Mouse (Mus musculus) embryonic stem cell, embryonic (primary cell): Measurements from ENCODE around the gene Cacnb3.

ENCODE experiments used
- CTCF ChIA-PET, 4 experiments: fragments of 300-600 bp in 2 of 4; fragments of 350-600 bp in 2 of 4; sonication (Branson Sonifier 250); formaldehyde crosslinking; loops; one replicate each; lab custom pipeline; 2022; ENCODE audit warnings: inconsistent platforms in 2 of 4; lab: Charles Lee
- POLR2A ChIA-PET, 4 experiments: fragments of 300-600 bp in 2 of 4; fragments of 350-600 bp in 2 of 4; sonication (Branson Sonifier 250); formaldehyde crosslinking; loops; one replicate each; lab custom pipeline; 2022; ENCODE audit warnings: antibody characterized with exemption in 4 of 4, inconsistent platforms in 1 of 4; lab: Charles Lee

The Cacnb3 gene

GRCm38 (mm10) chr15:98637155-98637554 lies 6.5 kb downstream of the Cacnb3 start:
- POLR2A ChIA-PET = interaction anchor here (0.5 to 4.9 kb wide), 16 partner anchors 7 to 345 kb away, joined by 3 to 44 read pairs (median 4); partner anchors contain the start of genes Ddx23 (in 1 of the 4) and Rnd1 (in 1 of the 4)
- CTCF ChIA-PET = interaction anchor here in 3 of 4 experiments (0.5 to 2.2 kb wide), 12 partner anchors 9 to 194 kb away, joined by 3 to 7 read pairs (median 3); partner anchors contain the start of gene Prkag1 (in 1 of the 3)

DNA sequence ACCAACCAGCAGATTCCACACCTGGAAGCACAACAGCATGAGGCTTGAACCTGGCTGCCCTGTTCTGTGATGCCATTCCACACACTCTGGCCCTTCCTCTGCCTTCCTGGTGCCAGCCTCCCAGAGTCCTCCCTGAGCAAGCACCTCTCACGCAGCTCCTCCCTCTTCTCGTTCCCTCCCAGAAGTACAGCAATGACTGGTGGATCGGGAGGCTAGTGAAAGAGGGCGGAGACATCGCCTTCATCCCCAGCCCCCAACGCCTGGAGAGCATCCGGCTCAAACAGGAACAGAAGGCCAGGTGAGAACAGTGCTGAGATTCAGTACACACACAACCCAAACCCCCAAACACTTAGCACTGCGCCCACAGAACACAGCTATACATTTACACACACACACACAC lies 9.5 kb downstream of the Cacnb3 start:
- ChIA-PET POLR2A (interaction anchor here in 3 of 4 experiments (0.5 to 1.5 kb wide), 8 partner anchors 9 to 175 kb away, joined by 3 to 10 read pairs (median 4); partner anchors contain the start of gene Ddx23 (in 1 of the 3)), CTCF (interaction anchor here in 3 of 4 experiments (0.6 to 1.5 kb wide), 5 partner anchors 8 to 422 kb away, joined by 3 to 13 read pairs (median 5); no protein-coding TSS in a partner anchor)

DNA sequence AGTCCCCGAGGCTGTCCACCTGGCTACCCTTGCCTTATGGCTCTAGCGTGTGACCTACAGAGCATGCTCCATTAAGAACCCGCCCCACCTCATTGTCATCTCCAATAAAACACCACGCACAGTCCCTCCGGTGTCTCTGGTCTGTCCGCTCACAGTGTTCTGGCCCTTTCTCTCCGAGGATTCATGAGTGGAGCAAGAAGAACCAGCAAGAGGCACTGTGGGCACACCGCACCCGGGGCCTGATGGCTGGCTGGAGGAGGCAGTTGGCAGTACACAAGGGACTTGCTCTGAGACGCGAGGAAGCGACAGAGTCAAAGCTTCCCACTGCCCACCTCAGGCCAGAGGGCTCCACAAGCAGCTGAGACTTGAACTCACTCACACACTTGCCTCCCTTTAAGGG lies 13.8 kb downstream of the Cacnb3 start:
- POLR2A ChIA-PET = interaction anchor here in 3 of 4 experiments (0.5 to 3.0 kb wide), 23 partner anchors 8 to 187 kb away, joined by 3 to 17 read pairs (median 4); partner anchors contain the start of genes Cacnb3 (in 1 of the 3), Ddx23 (in 1 of the 3), Fkbp11 (in 1 of the 3) and Prkag1 (in 1 of the 3)
- CTCF ChIA-PET = interaction anchor here in 3 of 4 experiments (0.6 to 5.1 kb wide), 11 partner anchors 13 to 1945 kb away, joined by 3 to 26 read pairs (median 4); partner anchors contain the start of genes Cacnb3 (in 1 of the 3), Ccdc65 (in 1 of the 3), Gm49450 (in 1 of the 3) and Slc38a2 (in 1 of the 3)

GRCm38 (mm10) chr15:98645057-98646026 lies 14.7 kb downstream of the Cacnb3 start:
- CTCF ChIA-PET = interaction anchor here in 3 of 4 experiments (0.6 to 5.1 kb wide), 12 partner anchors 12 to 1946 kb away, joined by 3 to 26 read pairs (median 4); partner anchors contain the start of genes Cacnb3 (in 1 of the 3), Ccdc65 (in 1 of the 3), Gm49450 (in 1 of the 3) and Slc38a2 (in 1 of the 3)
- POLR2A ChIA-PET = interaction anchor here (0.5 to 2.1 kb wide), 20 partner anchors 8 to 143 kb away, joined by 3 to 11 read pairs (median 4); partner anchors contain the start of genes Arf3 (in 1 of the 4), Cacnb3 (in 1 of the 4), Ddx23 (in 1 of the 4) and Fkbp11 (in 1 of the 4)

- ChIA-PET CTCF (interaction anchor here in 3 of 4 experiments (0.5 to 2.1 kb wide), 5 partner anchors 15 to 142 kb away, joined by 3 to 5 read pairs (median 3); no protein-coding TSS in a partner anchor), POLR2A (interaction anchor here in 2 of 4 experiments (1.1 to 7.7 kb wide), 3 partner anchors 11 to 111 kb away, joined by 3 to 44 read pairs (median 4); no protein-coding TSS in a partner anchor)
Measured at GRCm38 (mm10) chr15:98646737-98647136, 16.1 kb downstream of the Cacnb3 start.

DNA sequence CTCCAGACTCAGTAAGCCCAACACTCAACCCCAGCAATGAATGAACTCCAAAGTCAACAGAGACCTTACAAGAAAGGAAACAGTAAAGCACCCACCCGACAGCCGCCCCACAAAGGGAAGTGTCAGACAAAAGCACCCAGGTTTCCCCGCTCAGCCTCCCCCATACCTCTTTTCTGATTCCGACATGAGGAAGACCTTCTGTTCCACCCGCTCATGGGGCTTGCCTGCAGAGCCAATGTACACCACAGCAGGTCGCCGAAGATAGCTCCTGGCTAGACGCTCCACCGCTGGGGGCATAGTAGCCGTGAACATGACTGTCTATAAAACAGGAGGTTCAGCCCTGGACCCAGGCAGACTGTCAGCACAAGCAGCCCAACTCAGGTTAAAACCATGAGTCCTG lies 16.7 kb downstream of the Cacnb3 start:
- CTCF ChIA-PET = interaction anchor here in 3 of 4 experiments (0.5 to 2.1 kb wide), 8 partner anchors 10 to 143 kb away, joined by 3 to 5 read pairs (median 3); no protein-coding TSS in a partner anchor
- POLR2A ChIA-PET = interaction anchor here in 2 of 4 experiments (1.1 to 7.7 kb wide), 3 partner anchors 10 to 112 kb away, joined by 3 to 44 read pairs (median 4); no protein-coding TSS in a partner anchor

- ChIA-PET CTCF (interaction anchor here in 2 of 4 experiments (0.7 to 2.1 kb wide), 5 partner anchors 9 to 17 kb away, joined by 3 to 5 read pairs (median 3); no protein-coding TSS in a partner anchor), POLR2A (interaction anchor here in 2 of 4 experiments (0.9 to 7.7 kb wide), 4 partner anchors 9 to 47 kb away, joined by 4 to 44 read pairs (median 12); no protein-coding TSS in a partner anchor)
Measured at GRCm38 (mm10) chr15:98648071-98648470, 17.4 kb downstream of the Cacnb3 start.

DNA sequence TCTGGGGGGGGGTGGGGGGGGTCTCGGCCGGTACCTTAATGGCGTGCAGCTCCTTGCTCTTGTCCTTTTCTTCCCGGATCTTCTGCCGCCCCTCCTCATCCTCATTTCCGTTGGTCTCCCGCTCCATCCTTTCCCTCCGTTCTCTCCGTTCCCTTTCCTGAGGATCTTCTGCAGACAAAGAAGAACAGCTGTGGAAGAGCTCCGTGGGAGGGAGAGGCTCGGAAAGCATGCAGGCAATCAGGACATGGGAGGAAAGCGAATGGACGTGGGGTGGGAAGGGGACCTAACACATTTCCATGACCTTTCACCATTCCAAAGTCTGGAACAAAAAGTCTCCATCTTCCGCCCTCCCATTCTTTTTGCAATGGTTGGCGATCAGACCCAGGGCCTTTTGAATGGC lies 20.8 kb downstream of the Cacnb3 start:
- POLR2A ChIA-PET = interaction anchor here in 3 of 4 experiments (0.8 to 7.7 kb wide), 9 partner anchors 11 to 48 kb away, joined by 3 to 44 read pairs (median 5); partner anchors contain the start of genes Ddx23 (in 1 of the 3) and Rnd1 (in 1 of the 3)
- CTCF ChIA-PET = interaction anchor here in 2 of 4 experiments (1.1 to 2.3 kb wide), 3 partner anchors 9 to 48 kb away, joined by 4 to 9 read pairs (median 4); no protein-coding TSS in a partner anchor

DNA sequence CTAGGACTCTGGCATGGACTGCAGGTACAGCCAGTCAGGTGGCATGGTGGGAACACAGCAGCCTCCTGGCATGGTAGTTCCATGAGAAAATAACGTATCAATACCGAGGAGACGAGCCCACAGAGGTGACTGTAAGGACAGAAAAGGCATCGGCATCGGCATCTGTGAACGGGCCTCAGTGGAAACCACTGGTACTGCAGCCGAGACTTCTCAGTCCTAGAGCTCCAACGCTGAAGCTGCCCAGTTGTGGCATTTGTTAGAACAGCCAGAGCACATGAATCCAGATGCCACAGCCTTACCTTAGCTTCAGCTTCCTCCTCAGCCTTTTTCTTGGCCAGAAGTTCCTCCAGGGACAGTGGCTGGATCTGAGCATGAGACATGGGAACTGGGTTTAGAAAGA lies 21.5 kb downstream of the Cacnb3 start:
- ChIA-PET POLR2A (interaction anchor here in 2 of 4 experiments (0.6 to 7.7 kb wide), 7 partner anchors 8 to 483 kb away, joined by 3 to 44 read pairs (median 4); no protein-coding TSS in a partner anchor), CTCF (interaction anchor here (1.0 to 2.3 kb wide), 6 partner anchors 17 to 135 kb away, joined by 3 to 9 read pairs (median 4); no protein-coding TSS in a partner anchor)

DNA sequence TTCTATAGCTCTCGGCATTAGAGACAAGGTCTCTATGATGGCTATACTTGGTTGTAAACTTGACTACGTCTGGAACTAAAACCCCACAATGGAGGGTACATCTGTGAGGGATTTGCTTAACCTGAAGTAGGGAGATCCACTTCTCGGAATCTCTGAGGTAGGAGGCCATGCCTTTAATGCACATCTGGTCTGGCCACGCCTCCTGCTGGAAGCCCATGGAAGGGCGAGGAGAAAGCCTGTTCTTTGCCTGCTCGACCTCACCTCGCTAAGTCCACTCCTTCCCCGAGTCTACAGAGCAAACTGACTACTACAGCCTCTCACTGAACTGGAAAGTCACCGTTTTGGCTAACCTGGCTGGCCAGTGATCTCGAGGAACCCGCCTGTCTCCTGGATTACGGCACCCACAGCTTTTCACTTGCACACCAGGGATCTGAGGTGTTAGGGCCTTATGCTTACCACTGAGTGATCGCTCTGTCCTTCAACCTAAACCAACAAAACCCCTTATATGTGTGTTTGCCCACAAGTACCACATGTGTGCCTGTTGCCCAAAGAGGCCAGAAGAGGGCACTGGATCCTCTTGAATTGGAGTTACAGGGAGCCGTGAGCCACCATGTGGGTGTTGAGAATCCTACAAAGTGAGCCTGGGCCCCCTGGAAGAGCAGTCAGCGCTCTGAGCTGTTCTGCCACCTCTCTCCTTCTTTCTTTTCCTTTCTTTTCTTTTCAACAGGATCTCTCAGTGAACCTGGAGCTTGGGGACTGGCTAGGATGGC lies 26.5 kb downstream of the Cacnb3 start:
- CTCF ChIA-PET = interaction anchor here in 2 of 4 experiments (0.6 to 1.3 kb wide), 9 partner anchors 9 to 369 kb away, joined by 3 to 5 read pairs (median 3); partner anchors contain the start of genes Cacnb3 (in 1 of the 2) and Ccdc65 (in 1 of the 2)
- POLR2A ChIA-PET = interaction anchor here in 2 of 4 experiments (0.6 to 3.1 kb wide), 9 partner anchors 10 to 117 kb away, joined by 3 to 17 read pairs (median 4); partner anchors contain the start of genes Fkbp11 (in 1 of the 2) and Rnd1 (in 1 of the 2)

GRCm38 (mm10) chr15:98662198-98662566 lies 31.5 kb downstream of the Cacnb3 start:
- CTCF ChIA-PET = interaction anchor here in 3 of 4 experiments (0.7 to 2.3 kb wide), 8 partner anchors 30 to 128 kb away, joined by 3 to 8 read pairs (median 4); partner anchors contain the start of gene Ccdc65 (in 1 of the 3)
- POLR2A ChIA-PET = interaction anchor here in 3 of 4 experiments (0.6 to 4.6 kb wide), 32 partner anchors 9 to 329 kb away, joined by 3 to 39 read pairs (median 4); partner anchors contain the start of genes Arf3 (in 2 of the 3), Rnd1 (in 2 of the 3), Adcy6 (in 1 of the 3) and Fkbp11 (in 1 of the 3)

DNA sequence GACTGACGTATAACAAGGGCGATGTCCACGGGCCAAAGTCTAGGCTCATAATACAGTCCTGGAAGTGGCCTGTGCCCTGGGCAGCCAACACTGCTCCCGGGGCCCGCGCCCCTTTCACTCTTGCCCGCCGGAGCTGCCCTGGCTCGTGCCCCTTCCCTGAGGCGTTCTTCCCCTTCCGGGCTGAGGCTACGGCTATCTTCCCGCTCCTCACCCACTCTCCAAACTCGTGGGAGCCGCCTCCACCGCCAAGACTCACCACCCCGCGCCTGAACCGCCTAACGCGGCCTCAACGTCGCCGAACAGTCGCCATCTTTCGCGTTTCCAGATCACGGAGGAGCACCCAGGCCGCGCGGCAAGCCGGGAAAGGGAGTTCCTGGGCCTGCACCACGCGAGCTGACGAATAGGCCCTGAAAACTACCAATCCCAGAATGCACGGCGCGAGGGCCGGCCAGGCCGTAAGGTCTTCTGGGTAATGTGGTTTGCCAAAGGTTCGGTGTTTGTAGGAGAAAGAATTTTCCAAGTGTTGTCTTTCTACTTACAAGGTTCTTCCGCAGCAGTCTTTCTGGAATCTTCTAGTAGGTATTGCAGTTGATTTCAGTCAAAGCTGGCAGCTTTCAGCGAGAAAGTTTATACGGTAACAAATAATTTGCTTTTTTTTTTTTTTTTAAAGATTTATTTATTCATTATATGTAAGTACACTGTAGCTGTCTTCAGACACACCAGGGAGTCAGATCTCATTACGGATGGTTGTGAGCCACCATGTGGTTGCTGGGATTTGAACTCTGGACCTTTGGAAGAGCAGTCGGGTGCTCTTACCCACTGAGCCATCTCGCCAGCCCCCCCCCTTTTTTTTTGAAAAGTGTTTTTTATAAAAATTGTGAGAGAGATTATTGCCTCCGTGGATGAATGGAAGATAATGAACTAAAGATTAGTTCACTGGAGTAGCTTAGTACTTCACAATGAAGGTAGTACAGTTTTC lies 32.2 kb downstream of the Cacnb3 start, which contains the start of gene Ddx23:
Gene Ddx23 (minus strand): TSS at position 328 of the 979 bp plus-strand sequence.
- ChIA-PET CTCF (interaction anchor here in 3 of 4 experiments (0.6 to 2.3 kb wide), 12 partner anchors 9 to 481 kb away, joined by 3 to 8 read pairs (median 4); partner anchors contain the start of gene Ccdc65 (in 1 of the 3)), POLR2A (interaction anchor here (0.6 to 4.6 kb wide), 40 partner anchors 9 to 328 kb away, joined by 3 to 39 read pairs (median 4); partner anchors contain the start of genes Arf3 (in 2 of the 4), Rnd1 (in 2 of the 4), Adcy6 (in 1 of the 4) and Fkbp11 (in 1 of the 4))

DNA sequence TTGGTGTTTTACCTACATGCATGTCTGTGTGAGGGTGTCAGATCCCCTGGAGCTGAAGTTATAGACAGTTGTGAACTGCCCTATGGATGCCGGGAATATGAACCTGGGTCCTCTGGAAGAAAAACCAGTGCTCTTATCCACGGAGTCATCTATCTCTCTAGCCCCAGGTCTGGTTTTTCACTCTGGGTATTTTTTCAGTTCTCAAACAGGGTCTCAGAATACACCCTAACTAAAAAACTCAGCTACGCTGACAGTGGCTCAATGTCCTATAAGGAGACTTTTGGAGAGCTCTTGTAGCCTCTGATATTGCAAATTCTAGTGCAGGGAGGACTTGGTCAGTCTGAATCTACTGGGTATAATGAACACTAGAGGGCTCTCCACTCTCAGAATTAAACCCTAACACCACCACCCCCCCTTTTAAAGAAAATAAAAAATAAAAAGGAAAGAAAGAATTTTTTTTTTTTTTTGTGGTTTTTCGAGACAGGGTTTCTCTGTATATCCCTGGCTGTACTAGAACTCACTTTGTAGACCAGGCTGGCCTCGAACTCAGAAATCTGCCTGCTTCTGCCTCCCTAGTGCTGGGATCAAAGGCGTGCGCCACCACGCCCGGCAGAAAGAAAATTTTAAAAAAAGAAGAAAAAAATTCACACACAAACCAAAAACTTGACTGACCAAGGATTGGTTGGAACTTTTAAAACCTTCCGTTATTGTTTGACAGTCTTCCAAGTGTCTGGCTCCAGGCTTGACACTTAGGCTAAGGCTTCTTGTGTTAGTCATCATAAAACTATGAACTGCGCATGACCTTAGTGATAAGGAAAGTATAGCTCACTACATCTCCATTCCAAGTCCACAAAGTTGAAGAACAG lies 33.6 kb downstream of the Cacnb3 start:
- ChIA-PET POLR2A (interaction anchor here in 2 of 4 experiments (0.6 to 4.6 kb wide), 5 partner anchors 9 to 552 kb away, joined by 3 to 39 read pairs (median 4); partner anchors contain the start of gene Rnd1 (in 2 of the 2)), CTCF (interaction anchor here (0.6 to 1.4 kb wide), 13 partner anchors 10 to 1518 kb away, joined by 3 to 7 read pairs (median 4); partner anchors contain the start of gene Ccdc65 (in 1 of the 4))
